Mouse (Mus musculus) liver, postnatal 0 days (tissue): Measurements from ENCODE around the gene Adgrg3. TPM values are rescaled to one million over a fixed set of nuclear protein-coding genes. Genes with fewer than 3 reads are reported as not detected.

ENCODE experiments used
- ATAC-seq: fragments of 200-750 bp; cut with Nextera tagmentation; 2 replicates; pipeline ENCODE4 v1.8.0; 2017; ENCODE audit warnings: mild to moderate bottlenecking, moderate library complexity
- DNase-seq: peaks from one replicate; pipeline ENCODE4 v3.0.0-alpha.2; 2016
- H3K27ac ChIP-seq: fragments of 300-500 bp; sonication (generic); 2 replicates; pipeline ENCODE4 v1.5.1; 2014; ENCODE audit warnings: antibody characterized with exemption, moderate library complexity, mild to moderate bottlenecking, low read depth
- H3K27me3 ChIP-seq: fragments of 300-500 bp; sonication (generic); 2 replicates; pipeline ENCODE4 v1.6.1; 2014; ENCODE audit warnings: low read length, control low read depth, mixed read lengths; ENCODE audit not compliant: insufficient read depth
- H3K36me3 ChIP-seq: fragments of 300-500 bp; sonication (generic); replicated peaks from 2 replicates; pipeline ENCODE4 v1.6.1; 2014; ENCODE audit warnings: mild to moderate bottlenecking, control low read depth, low read length, moderate library complexity, mixed read lengths; ENCODE audit not compliant: insufficient read depth
- H3K4me1 ChIP-seq: fragments of 300-500 bp; sonication (generic); 2 replicates; pipeline ENCODE4 v1.6.1; 2014; ENCODE audit warnings: antibody characterized with exemption, mild to moderate bottlenecking, control low read depth; ENCODE audit not compliant: insufficient read depth
- H3K4me2 ChIP-seq: fragments of 300-500 bp; sonication (generic); 2 replicates; pipeline ENCODE4 v1.6.1; 2014; ENCODE audit warnings: low read depth, mild to moderate bottlenecking, low read length, moderate library complexity, mixed read lengths
- H3K4me3 ChIP-seq: fragments of 300-500 bp; sonication (generic); 2 replicates; pipeline ENCODE4 v1.5.1; 2014; ENCODE audit warnings: low read depth, low read length
- H3K9ac ChIP-seq: fragments of 300-500 bp; sonication (generic); replicated peaks from 2 replicates; pipeline ENCODE4 v1.6.1; 2014; ENCODE audit warnings: mild to moderate bottlenecking, moderate library complexity
- H3K9me3 ChIP-seq: fragments of 300-500 bp; sonication (generic); 2 replicates; pipeline ENCODE4 v1.6.1; 2016; ENCODE audit warnings: mild to moderate bottlenecking, control low read depth, low read length, mixed read lengths
- CTCF ChIP-seq: sonication (generic); IDR thresholded peaks from 2 replicates; pipeline ENCODE4 v1.5.1; 2016; ENCODE audit warnings: antibody characterized with exemption, low read depth
- EP300 ChIP-seq: IDR thresholded peaks from 2 replicates; pipeline ENCODE4 v1.6.1; 2016; ENCODE audit warnings: antibody characterized with exemption, low read depth, mild to moderate bottlenecking
- WGBS: fragments of 180-500 bp; shearing (Covaris S2); extraction: QIAGEN DNeasy Blood & Tissue Kit; methylation state at CpG from one replicate; pipeline ENCODE4 v1.1.7; 2014; ENCODE audit not compliant: insufficient replicate concordance; 5-methylcytosine and 5-hydroxymethylcytosine counted together
- polyA plus RNA-seq: library from polyadenylated mRNA; unstranded; fragments of >200 nt; fragmentation: Nextera tagmentation; extraction: Ambion mirVana; gene quantifications from 2 replicates; pipeline ENCODE4 v1.2.1, GENCODE M21; 2015

The Adgrg3 gene
- polyA plus RNA-seq, 1 experiment from 2014 or later, result 9.6 TPM

GRCm38 (mm10) chr8:94995336-94995893, 22.1 kb upstream of the Adgrg3 start:
- TF ChIP-seq EP300, result no peak
- TF ChIP-seq CTCF, result no peak
- Histone ChIP-seq H3K27ac (0 out of 2 replicates have a peak overlapping the region, but pooled peaks have one; percentile 30), H3K4me3 (no peak overlapping the region), H3K4me1 (peaks cover 49% of the 10 kb centered on the region), H3K4me2 (no peak overlapping the region), H3K9me3 (no peaks in the 10 kb centered on the region), H3K27me3 (no peaks in the 10 kb centered on the region), H3K36me3 (peaks cover 6% of the 10 kb centered on the region), H3K9ac (no peak overlapping the region)
- no peak for ATAC-seq
- no peak for DNase-seq
- 56% methylated on average over 5 of the region's 5 CpGs for WGBS

GRCm38 (mm10) chr8:94996037-94996436, 21.5 kb upstream of the Adgrg3 start:
- no peak for DNase-seq
- Histone ChIP-seq H3K9ac (no peak overlapping the region), H3K4me1 (peaks cover 49% of the 10 kb centered on the region)

GRCm38 (mm10) chr8:94996899-94997856, 20.3 kb upstream of the Adgrg3 start:
- Histone ChIP-seq H3K36me3 (peaks cover 6% of the 10 kb centered on the region), H3K4me2 (no peak overlapping the region), H3K27me3 (no peaks in the 10 kb centered on the region), H3K4me3 (no peak overlapping the region), H3K9me3 (no peaks in the 10 kb centered on the region), H3K4me1 (peaks cover 47% of the 10 kb centered on the region), H3K9ac (no peak overlapping the region), H3K27ac (no peak overlapping the region)
- WGBS, result 68% methylated on average over 6 of the region's 6 CpGs
- DNase-seq (no peak), ATAC-seq (no peak)
- no peak for TF ChIP-seq EP300
- TF ChIP-seq CTCF, result no peak

More at GRCm38 (mm10) chr8:94996037-94996436, 21.5 kb upstream of the Adgrg3 start:
- TF ChIP-seq EP300, result no peak
- TF ChIP-seq CTCF, result no peak
- H3K4me2 ChIP-seq, result no peak overlapping the region
- 79% methylated on average over 12 of the region's 12 CpGs for WGBS
- H3K36me3 ChIP-seq, result peaks cover 6% of the 10 kb centered on the region
- H3K27ac ChIP-seq, result no peak overlapping the region
- no peaks in the 10 kb centered on the region for H3K27me3 ChIP-seq
- no peak overlapping the region for H3K4me3 ChIP-seq
- ATAC-seq, result no peak
- H3K9me3 ChIP-seq, result no peaks in the 10 kb centered on the region

- no peak overlapping the region for H3K4me2 ChIP-seq
- peaks cover 6% of the 10 kb centered on the region for H3K36me3 ChIP-seq
- no peak overlapping the region for H3K27ac ChIP-seq
- H3K27me3 ChIP-seq, result no peaks in the 10 kb centered on the region
- DNase-seq, result no peak
- WGBS, result 57% methylated on average over 6 of the region's 6 CpGs
- no peaks in the 10 kb centered on the region for H3K9me3 ChIP-seq
- no peak for ATAC-seq
- no peak for TF ChIP-seq CTCF
- TF ChIP-seq EP300, result no peak
- no peak overlapping the region for H3K9ac ChIP-seq
- H3K4me1 ChIP-seq, result peaks cover 40% of the 10 kb centered on the region
- H3K4me3 ChIP-seq, result no peak overlapping the region
Measured at GRCm38 (mm10) chr8:94997857-94998243, 19.6 kb upstream of the Adgrg3 start.

GRCm38 (mm10) chr8:94998431-94998830, 19.1 kb upstream of the Adgrg3 start:
- no peak for TF ChIP-seq EP300
- no peak for TF ChIP-seq CTCF
- Histone ChIP-seq H3K9me3 (no peaks in the 10 kb centered on the region), H3K27ac (peak overlapping the region; percentile 25; the same call in 1 of the 2 replicates), H3K4me1 (peaks cover 37% of the 10 kb centered on the region), H3K4me2 (no peak overlapping the region), H3K36me3 (peaks cover 11% of the 10 kb centered on the region), H3K4me3 (no peak overlapping the region), H3K9ac (no peak overlapping the region), H3K27me3 (no peaks in the 10 kb centered on the region)
- 36% methylated on average over 2 of the region's 2 CpGs for WGBS
- DNase-seq, result no peak
- ATAC-seq, result no peak

- TF ChIP-seq CTCF (no peak), EP300 (0 out of 2 replicates have a peak, but pooled peaks have one; percentile 28)
- Histone ChIP-seq H3K36me3 (peaks cover 17% of the 10 kb centered on the region), H3K27ac (peak overlapping the region; percentile 52), H3K4me3 (no peak overlapping the region), H3K27me3 (no peaks in the 10 kb centered on the region), H3K9me3 (no peaks in the 10 kb centered on the region), H3K9ac (no peak overlapping the region), H3K4me2 (no peak overlapping the region), H3K4me1 (peaks cover 37% of the 10 kb centered on the region)
- WGBS, result 61% methylated on average over 6 of the region's 6 CpGs
- no peak for ATAC-seq
- no peak for DNase-seq
Measured at GRCm38 (mm10) chr8:94999004-94999403, 18.5 kb upstream of the Adgrg3 start.
